Mouse (Mus musculus) hindbrain, embryonic 16.5 days (tissue): ENCODE measurements at regions not wholly inside any gene's neighbourhood (a gene's known extent, or its start where the extent isn't known, plus 50 kb on each side); places are given as distances from the start of the nearest gene placed in this dataset.

Experiments
- ATAC-seq: fragments of 200-750 bp; cut with Nextera tagmentation; 2 replicates; pipeline ENCODE4 v1.8.0; 2017; ENCODE audit warnings: moderate TSS enrichment, moderate library complexity
- H3K27ac ChIP-seq: fragments of 300-500 bp; sonication (generic); 2 replicates; pipeline ENCODE4 v1.5.1; 2014; ENCODE audit warnings: low read depth, mild to moderate bottlenecking, control low read depth, low read length, moderate library complexity
- H3K27me3 ChIP-seq: fragments of 300-500 bp; sonication (generic); replicated peaks from 2 replicates; pipeline ENCODE4 v1.6.1; 2014; ENCODE audit warnings: low read length; ENCODE audit not compliant: control insufficient read depth, insufficient read depth
- H3K36me3 ChIP-seq: fragments of 300-500 bp; sonication (generic); 2 replicates; pipeline ENCODE4 v1.6.1; 2014; ENCODE audit warnings: mild to moderate bottlenecking, low read length, moderate library complexity, mixed read lengths; ENCODE audit not compliant: control insufficient read depth, insufficient read depth
- H3K4me1 ChIP-seq: fragments of 300-500 bp; sonication (generic); 2 replicates; pipeline ENCODE4 v1.6.1; 2014; ENCODE audit warnings: low read depth, low read length; ENCODE audit not compliant: control insufficient read depth, insufficient read depth
- H3K4me2 ChIP-seq: fragments of 300-500 bp; sonication (generic); 2 replicates; pipeline ENCODE4 v1.6.1; 2014; ENCODE audit warnings: mild to moderate bottlenecking, low read length, control low read depth, moderate library complexity
- H3K4me3 ChIP-seq: fragments of 300-500 bp; sonication (generic); 2 replicates; pipeline ENCODE4 v1.5.1; 2014; ENCODE audit warnings: mild to moderate bottlenecking, low read length, control low read depth, moderate library complexity
- H3K9ac ChIP-seq: fragments of 300-500 bp; sonication (generic); 2 replicates; pipeline ENCODE4 v1.6.1; 2014; ENCODE audit warnings: low read depth, mild to moderate bottlenecking, control low read depth, low read length, moderate library complexity
- H3K9me3 ChIP-seq: fragments of 300-500 bp; sonication (generic); 2 replicates; pipeline ENCODE4 v1.6.1; 2014; ENCODE audit warnings: mild to moderate bottlenecking, low read length, moderate library complexity; ENCODE audit not compliant: control insufficient read depth
- WGBS: fragments of 180-500 bp; shearing (Covaris S2); extraction: QIAGEN DNeasy Blood & Tissue Kit; methylation state at CpG from one replicate; pipeline ENCODE4 v1.1.7; 2014; 5-methylcytosine and 5-hydroxymethylcytosine counted together

GRCm38 (mm10) chr10:117456427-117456826, 76.6 kb upstream of the Cpsf6 start:
- Histone ChIP-seq H3K9ac (no peak overlapping the region), H3K36me3 (no peaks in the 10 kb centered on the region), H3K9me3 (no peaks in the 10 kb centered on the region), H3K27me3 (no peaks in the 10 kb centered on the region), H3K27ac (no peak overlapping the region), H3K4me2 (no peak overlapping the region), H3K4me3 (no peak overlapping the region), H3K4me1 (no peaks in the 10 kb centered on the region)
- WGBS, result 72% methylated on average over 8 of the region's 8 CpGs
- no peak for ATAC-seq

GRCm38 (mm10) chr10:117455595-117456302, 75.9 kb upstream of the Cpsf6 start:
- H3K4me1 ChIP-seq, result no peaks in the 10 kb centered on the region
- no peak overlapping the region for H3K9ac ChIP-seq
- H3K27me3 ChIP-seq, result no peaks in the 10 kb centered on the region
- no peak overlapping the region for H3K4me3 ChIP-seq
- H3K36me3 ChIP-seq, result no peaks in the 10 kb centered on the region
- H3K4me2 ChIP-seq, result no peak overlapping the region
- H3K27ac ChIP-seq, result no peak overlapping the region
- ATAC-seq, result no peak
- 75% methylated on average over 9 of the region's 9 CpGs for WGBS
- H3K9me3 ChIP-seq, result no peaks in the 10 kb centered on the region

GRCm38 (mm10) chr10:117454711-117455591, 75.1 kb upstream of the Cpsf6 start:
- no peak overlapping the region for H3K4me3 ChIP-seq
- no peak overlapping the region for H3K4me2 ChIP-seq
- H3K27ac ChIP-seq, result no peak overlapping the region
- 71% methylated on average over 12 of the region's 12 CpGs for WGBS
- H3K36me3 ChIP-seq, result no peaks in the 10 kb centered on the region
- no peak overlapping the region for H3K9ac ChIP-seq
- ATAC-seq, result no peak
- no peaks in the 10 kb centered on the region for H3K9me3 ChIP-seq
- no peaks in the 10 kb centered on the region for H3K4me1 ChIP-seq
- no peaks in the 10 kb centered on the region for H3K27me3 ChIP-seq

GRCm38 (mm10) chr10:117454171-117454500, 74.3 kb upstream of the Cpsf6 start:
- no peak for ATAC-seq
- 91% methylated on average over 3 of the region's 3 CpGs for WGBS

DNA sequence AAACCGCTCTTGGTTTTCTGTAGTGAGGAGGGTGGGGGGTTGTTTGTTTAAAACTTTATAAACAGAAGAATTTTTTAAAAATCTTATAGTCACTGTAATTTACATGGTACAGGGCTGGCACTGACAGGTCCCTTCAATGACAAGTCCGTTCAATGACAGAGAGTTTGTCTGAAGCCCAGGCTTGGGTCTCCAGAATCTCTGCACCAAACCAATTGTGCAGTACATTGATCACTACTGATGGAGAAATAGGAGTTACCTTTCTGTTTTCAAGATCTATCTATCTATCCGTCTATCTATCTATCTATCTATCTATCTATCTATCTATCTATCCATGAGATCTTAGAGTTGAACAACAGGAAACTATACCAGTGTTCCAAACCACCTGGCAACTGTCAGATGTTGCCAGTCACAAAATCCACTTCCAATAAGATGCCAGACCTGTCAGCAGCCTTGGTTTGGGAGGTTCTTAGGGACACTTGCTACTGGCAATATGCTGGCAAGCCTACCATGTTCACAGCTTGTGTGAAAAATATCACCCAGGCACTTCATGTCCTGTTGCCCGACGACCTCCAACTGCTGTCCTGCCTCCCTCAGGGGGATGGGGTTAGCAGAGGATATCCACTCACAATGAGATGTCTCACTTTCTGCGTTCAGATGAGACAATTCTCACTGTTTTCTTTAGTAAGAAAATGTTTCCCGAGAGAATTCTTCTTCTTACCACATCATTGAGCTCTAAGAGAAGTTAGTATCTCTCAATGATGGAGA, 73.8 kb upstream of the Cpsf6 start:
- WGBS, result 93% methylated on average over 7 of the region's 7 CpGs
- no peaks in the 10 kb centered on the region for H3K27me3 ChIP-seq

More at GRCm38 (mm10) chr10:117454171-117454500, 74.3 kb upstream of the Cpsf6 start:
- Histone ChIP-seq H3K36me3 (no peaks in the 10 kb centered on the region), H3K9ac (no peak overlapping the region), H3K9me3 (no peaks in the 10 kb centered on the region), H3K27ac (no peak overlapping the region), H3K4me3 (no peak overlapping the region), H3K4me1 (no peaks in the 10 kb centered on the region), H3K4me2 (no peak overlapping the region), H3K27me3 (no peaks in the 10 kb centered on the region)

GRCm38 (mm10) chr10:117452190-117452950, 72.6 kb upstream of the Cpsf6 start:
- Histone ChIP-seq H3K9ac (no peak overlapping the region), H3K36me3 (no peaks in the 10 kb centered on the region), H3K27me3 (no peaks in the 10 kb centered on the region), H3K27ac (no peak overlapping the region), H3K9me3 (no peaks in the 10 kb centered on the region), H3K4me2 (no peak overlapping the region), H3K4me3 (no peak overlapping the region), H3K4me1 (no peaks in the 10 kb centered on the region)
- WGBS, result 40% methylated on average over 7 of the region's 7 CpGs
- no peak for ATAC-seq

More for the DNA sequence above, 73.8 kb upstream of the Cpsf6 start:
- Histone ChIP-seq H3K36me3 (no peaks in the 10 kb centered on the region), H3K27ac (no peak overlapping the region), H3K4me2 (no peak overlapping the region), H3K4me3 (no peak overlapping the region), H3K4me1 (no peaks in the 10 kb centered on the region), H3K9ac (no peak overlapping the region), H3K9me3 (no peaks in the 10 kb centered on the region)
- no peak for ATAC-seq

DNA sequence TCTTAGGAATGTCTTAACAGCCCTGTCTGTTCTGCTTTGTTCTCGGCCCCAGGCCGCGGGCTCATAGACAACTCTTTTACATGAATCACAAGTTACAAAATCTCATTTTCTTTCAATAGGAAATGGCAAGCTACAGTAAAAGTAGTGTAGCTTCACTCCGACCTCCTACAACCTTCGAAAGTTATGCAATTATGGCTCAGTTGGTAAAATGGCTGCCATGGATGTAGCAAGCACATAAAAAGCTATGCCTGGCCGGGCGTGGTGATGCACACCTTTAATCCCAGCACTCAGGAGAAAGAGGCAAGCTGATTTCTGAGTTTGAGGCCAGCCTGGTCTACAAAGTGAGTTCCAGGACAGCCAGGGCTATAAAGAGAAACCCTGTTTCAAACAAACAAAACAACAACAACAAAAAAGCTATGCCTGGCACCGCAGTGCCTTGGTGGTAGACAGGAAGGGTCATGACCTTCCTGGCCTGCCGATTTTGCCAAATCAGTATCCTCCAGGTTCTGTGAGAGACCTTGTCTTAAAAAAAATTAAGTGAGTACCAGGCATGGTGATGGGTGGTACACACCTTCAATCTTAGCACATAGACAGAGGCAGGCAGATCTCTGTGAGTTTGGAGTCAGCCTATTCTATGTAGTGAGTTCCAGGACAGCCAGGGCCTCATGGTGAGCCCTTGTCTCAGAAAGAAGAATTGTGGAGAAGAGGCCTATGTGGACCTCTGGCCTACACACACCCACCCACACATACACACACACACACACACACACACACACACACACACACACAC, 71.8 kb upstream of the Cpsf6 start:
- no peak overlapping the region for H3K4me2 ChIP-seq
- no peaks in the 10 kb centered on the region for H3K36me3 ChIP-seq
- H3K9me3 ChIP-seq, result no peaks in the 10 kb centered on the region
- no peak overlapping the region for H3K9ac ChIP-seq
- H3K4me3 ChIP-seq, result no peak overlapping the region
- H3K27me3 ChIP-seq, result no peaks in the 10 kb centered on the region
- WGBS, result 94% methylated on average over 9 of the region's 9 CpGs
- ATAC-seq, result no peak
- H3K4me1 ChIP-seq, result no peaks in the 10 kb centered on the region
- no peak overlapping the region for H3K27ac ChIP-seq

GRCm38 (mm10) chr10:117450631-117451030, 70.8 kb upstream of the Cpsf6 start:
- H3K27me3 ChIP-seq, result no peaks in the 10 kb centered on the region
- ATAC-seq, result no peak
- no peak overlapping the region for H3K4me3 ChIP-seq
- WGBS, result 97% methylated on average over 4 of the region's 4 CpGs
- H3K9ac ChIP-seq, result no peak overlapping the region
- H3K9me3 ChIP-seq, result no peaks in the 10 kb centered on the region
- no peak overlapping the region for H3K4me2 ChIP-seq
- no peak overlapping the region for H3K27ac ChIP-seq
- H3K36me3 ChIP-seq, result no peaks in the 10 kb centered on the region
- H3K4me1 ChIP-seq, result no peaks in the 10 kb centered on the region
